Mouse (Mus musculus): Measurements from ENCODE around the gene Mob3b.

DNA sequence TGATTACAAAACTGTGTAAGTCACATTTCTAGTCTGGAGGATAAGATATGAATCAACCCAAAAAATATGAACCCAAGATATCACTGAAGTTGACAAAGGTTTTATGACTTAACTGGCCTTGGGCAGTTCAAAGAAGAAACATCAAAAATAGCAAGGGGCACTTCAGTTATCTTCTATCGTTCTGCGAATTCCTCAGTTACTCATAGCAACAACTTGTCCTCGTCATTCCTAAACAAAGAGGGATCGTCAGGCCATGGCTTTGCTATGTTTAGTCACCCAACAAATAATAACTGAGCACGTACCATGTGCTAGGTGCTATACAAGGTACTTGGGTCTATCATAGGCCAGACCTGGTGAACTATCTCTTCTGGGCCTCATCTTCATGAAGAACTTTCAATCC is 10.7 kb downstream of the Mob3b start:
- TF ChIP-seq CTCF (conservative IDR thresholded peaks at IDR 0.05; ENCODE audit: low read length) (no peak), NANOG (IDR thresholded peaks at IDR 0.05; ENCODE audit: borderline replicate concordance, low read length) (no peak)
